Mouse (Mus musculus): Measurements from ENCODE around the gene Grm1. TPM values are rescaled to one million over a fixed set of nuclear protein-coding genes. Genes with fewer than 3 reads are reported as not detected.
A peak's percentile ranks its signal among the peaks of the same experiment; 100 is the strongest.

Grm1 gene
- polyA plus RNA-seq, 1 experiment from 2014 or later, result not detected

GRCm38 (mm10) chr10:10872142-10872541 is 210.0 kb downstream of the Grm1 start:
- Histone ChIP-seq H3K9me3 (ENCODE audit: control insufficient read depth, low read depth, low read length) (no peaks in the 10 kb centered on the region), H3K4me2 (replicated peaks; ENCODE audit: low read depth, low read length) (no peak overlapping the region), H3K4me3 (ENCODE audit: low read depth, low read length) (no peak overlapping the region), H3K27ac (ENCODE audit: low read length) (no peak overlapping the region), H3K27me3 (ENCODE audit: control insufficient read depth, insufficient read depth, low read length) (no peaks in the 10 kb centered on the region), H3K36me3 (ENCODE audit: control insufficient read depth, insufficient read depth, low read length) (no peaks in the 10 kb centered on the region), H3K9ac (replicated peaks; ENCODE audit: low read depth, low read length) (no peak overlapping the region), H3K4me1 (ENCODE audit: control insufficient read depth, insufficient read depth, low read length) (no peaks in the 10 kb centered on the region)
- WGBS, result 38% methylated on average over 3 of the region's 3 CpGs
- ATAC-seq (ENCODE audit: insufficient number of reproducible peaks, insufficient read depth, low FRiP score, low read depth), result no peak

DNA sequence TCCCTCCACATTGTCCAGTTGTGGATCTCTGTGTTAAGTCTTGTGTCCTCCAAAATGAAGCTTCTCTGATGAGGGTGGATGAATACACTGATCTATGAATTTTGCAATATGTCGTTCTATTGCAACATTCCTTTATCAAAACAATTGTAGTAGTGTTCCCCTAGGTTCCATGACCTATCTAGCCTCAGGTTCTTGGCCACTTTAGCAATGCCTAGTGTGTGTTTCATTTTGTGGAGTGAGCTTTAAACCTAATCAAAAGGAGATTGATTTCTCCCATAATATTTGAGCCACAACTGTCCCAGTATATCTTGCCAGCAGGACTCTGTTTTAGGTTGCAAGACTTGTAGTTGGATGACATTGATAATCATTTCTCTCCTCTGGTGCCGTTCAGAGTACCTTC is 211.9 kb downstream of the Grm1 start:
- Histone ChIP-seq H3K9me3 (ENCODE audit: control insufficient read depth, low read depth, low read length) (no peaks in the 10 kb centered on the region), H3K4me1 (ENCODE audit: control insufficient read depth, insufficient read depth, low read length) (no peaks in the 10 kb centered on the region), H3K36me3 (ENCODE audit: control insufficient read depth, insufficient read depth, low read length) (no peaks in the 10 kb centered on the region), H3K9ac (replicated peaks; ENCODE audit: low read depth, low read length) (no peak overlapping the region), H3K27me3 (ENCODE audit: control insufficient read depth, insufficient read depth, low read length) (no peaks in the 10 kb centered on the region), H3K4me3 (ENCODE audit: low read depth, low read length) (no peak overlapping the region), H3K4me2 (replicated peaks; ENCODE audit: low read depth, low read length) (no peak overlapping the region), H3K27ac (ENCODE audit: low read length) (no peak overlapping the region)
- no peak for ATAC-seq (ENCODE audit: insufficient number of reproducible peaks, insufficient read depth, low FRiP score, low read depth)
- WGBS, result 81% methylated on average over 2 of the region's 2 CpGs

GRCm38 (mm10) chr10:10866278-10866677 is 215.9 kb downstream of the Grm1 start:
- no peaks in the 10 kb centered on the region for H3K36me3 ChIP-seq (ENCODE audit: control insufficient read depth, insufficient read depth, low read length)
- H3K4me3 ChIP-seq (ENCODE audit: low read depth, low read length), result no peak overlapping the region
- no peak overlapping the region for H3K27ac ChIP-seq (ENCODE audit: low read length)
- no peaks in the 10 kb centered on the region for H3K27me3 ChIP-seq (ENCODE audit: control insufficient read depth, insufficient read depth, low read length)
- no peak for ATAC-seq (ENCODE audit: insufficient number of reproducible peaks, insufficient read depth, low FRiP score, low read depth)
- WGBS, result 81% methylated on average over 2 of the region's 2 CpGs
- no peaks in the 10 kb centered on the region for H3K9me3 ChIP-seq (ENCODE audit: control insufficient read depth, low read depth, low read length)
- H3K9ac ChIP-seq (replicated peaks; ENCODE audit: low read depth, low read length), result no peak overlapping the region
- H3K4me2 ChIP-seq (replicated peaks; ENCODE audit: low read depth, low read length), result no peak overlapping the region
- no peaks in the 10 kb centered on the region for H3K4me1 ChIP-seq (ENCODE audit: control insufficient read depth, insufficient read depth, low read length)

DNA sequence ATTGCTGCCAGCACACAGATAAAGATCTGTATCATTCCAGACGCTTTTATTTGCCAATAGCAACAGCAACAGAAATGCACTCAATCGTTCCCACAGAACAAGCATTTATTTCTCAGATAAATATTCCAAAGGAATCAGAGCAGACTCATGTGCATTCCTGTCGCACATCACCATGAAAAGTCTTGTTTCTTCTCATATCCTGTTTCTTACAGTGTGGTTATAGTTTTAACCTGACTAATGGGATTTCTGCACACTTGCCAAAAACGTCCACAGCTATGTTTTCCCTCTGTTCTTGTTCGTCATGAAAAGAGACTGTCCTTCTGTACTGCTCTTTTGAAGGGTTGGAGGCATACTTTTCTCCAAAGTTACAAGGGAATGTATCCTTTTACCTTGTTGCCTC is 217.4 kb downstream of the Grm1 start:
- no peaks in the 10 kb centered on the region for H3K9me3 ChIP-seq (ENCODE audit: control insufficient read depth, low read depth, low read length)
- 49% methylated on average over 5 of the region's 5 CpGs for WGBS
- H3K27me3 ChIP-seq (ENCODE audit: control insufficient read depth, insufficient read depth, low read length), result no peaks in the 10 kb centered on the region
- no peaks in the 10 kb centered on the region for H3K36me3 ChIP-seq (ENCODE audit: control insufficient read depth, insufficient read depth, low read length)
- no peaks in the 10 kb centered on the region for H3K4me1 ChIP-seq (ENCODE audit: control insufficient read depth, insufficient read depth, low read length)
- no peak for ATAC-seq (ENCODE audit: insufficient number of reproducible peaks, insufficient read depth, low FRiP score, low read depth)
- H3K4me2 ChIP-seq (replicated peaks; ENCODE audit: low read depth, low read length), result no peak overlapping the region
- no peak overlapping the region for H3K27ac ChIP-seq (ENCODE audit: low read length)
- H3K9ac ChIP-seq (replicated peaks; ENCODE audit: low read depth, low read length), result no peak overlapping the region
- no peak overlapping the region for H3K4me3 ChIP-seq (ENCODE audit: low read depth, low read length)

GRCm38 (mm10) chr10:10847376-10848286 is 234.5 kb downstream of the Grm1 start:
- Histone ChIP-seq H3K4me1 (ENCODE audit: control insufficient read depth, insufficient read depth, low read length) (no peaks in the 10 kb centered on the region), H3K4me3 (ENCODE audit: low read depth, low read length) (no peak overlapping the region), H3K9me3 (ENCODE audit: control insufficient read depth, low read depth, low read length) (no peaks in the 10 kb centered on the region), H3K9ac (replicated peaks; ENCODE audit: low read depth, low read length) (no peak overlapping the region), H3K27me3 (ENCODE audit: control insufficient read depth, insufficient read depth, low read length) (no peaks in the 10 kb centered on the region), H3K4me2 (replicated peaks; ENCODE audit: low read depth, low read length) (no peak overlapping the region), H3K36me3 (ENCODE audit: control insufficient read depth, insufficient read depth, low read length) (no peaks in the 10 kb centered on the region), H3K27ac (ENCODE audit: low read length) (no peak overlapping the region)
- 59% methylated on average over 7 of the region's 7 CpGs for WGBS
- no peak for ATAC-seq (ENCODE audit: insufficient number of reproducible peaks, insufficient read depth, low FRiP score, low read depth)

GRCm38 (mm10) chr10:10845059-10845685 is 237.0 kb downstream of the Grm1 start:
- Histone ChIP-seq H3K4me3 (ENCODE audit: low read depth, low read length) (no peak overlapping the region), H3K4me2 (replicated peaks; ENCODE audit: low read depth, low read length) (no peak overlapping the region), H3K27me3 (ENCODE audit: control insufficient read depth, insufficient read depth, low read length) (no peaks in the 10 kb centered on the region), H3K4me1 (ENCODE audit: control insufficient read depth, insufficient read depth, low read length) (no peaks in the 10 kb centered on the region), H3K9me3 (ENCODE audit: control insufficient read depth, low read depth, low read length) (no peaks in the 10 kb centered on the region), H3K36me3 (ENCODE audit: control insufficient read depth, insufficient read depth, low read length) (no peaks in the 10 kb centered on the region), H3K9ac (replicated peaks; ENCODE audit: low read depth, low read length) (no peak overlapping the region), H3K27ac (ENCODE audit: low read length) (no peak overlapping the region)
- peak; percentile 69 for ATAC-seq (ENCODE audit: insufficient number of reproducible peaks, insufficient read depth, low FRiP score, low read depth)
- 53% methylated on average over 5 of the region's 5 CpGs for WGBS

GRCm38 (mm10) chr10:10835406-10835805 is 246.8 kb downstream of the Grm1 start:
- no peak for ATAC-seq (ENCODE audit: insufficient number of reproducible peaks, insufficient read depth, low FRiP score, low read depth)
- H3K27me3 ChIP-seq (ENCODE audit: control insufficient read depth, insufficient read depth, low read length), result no peaks in the 10 kb centered on the region

GRCm38 (mm10) chr10:10834828-10835227 is 247.3 kb downstream of the Grm1 start:
- no peak overlapping the region for H3K9ac ChIP-seq (replicated peaks; ENCODE audit: low read depth, low read length)
- no peak overlapping the region for H3K27ac ChIP-seq (ENCODE audit: low read length)
- H3K9me3 ChIP-seq (ENCODE audit: control insufficient read depth, low read depth, low read length), result no peaks in the 10 kb centered on the region
- no peaks in the 10 kb centered on the region for H3K4me1 ChIP-seq (ENCODE audit: control insufficient read depth, insufficient read depth, low read length)
- no peaks in the 10 kb centered on the region for H3K27me3 ChIP-seq (ENCODE audit: control insufficient read depth, insufficient read depth, low read length)
- H3K4me2 ChIP-seq (replicated peaks; ENCODE audit: low read depth, low read length), result no peak overlapping the region
- H3K4me3 ChIP-seq (ENCODE audit: low read depth, low read length), result no peak overlapping the region
- 85% methylated on average over 3 of the region's 3 CpGs for WGBS
- no peaks in the 10 kb centered on the region for H3K36me3 ChIP-seq (ENCODE audit: control insufficient read depth, insufficient read depth, low read length)
- ATAC-seq (ENCODE audit: insufficient number of reproducible peaks, insufficient read depth, low FRiP score, low read depth), result no peak

More at GRCm38 (mm10) chr10:10835406-10835805, 246.8 kb downstream of the Grm1 start:
- no peak overlapping the region for H3K9ac ChIP-seq (replicated peaks; ENCODE audit: low read depth, low read length)
- H3K36me3 ChIP-seq (ENCODE audit: control insufficient read depth, insufficient read depth, low read length), result no peaks in the 10 kb centered on the region
- H3K27ac ChIP-seq (ENCODE audit: low read length), result no peak overlapping the region
- H3K4me1 ChIP-seq (ENCODE audit: control insufficient read depth, insufficient read depth, low read length), result no peaks in the 10 kb centered on the region
- H3K9me3 ChIP-seq (ENCODE audit: control insufficient read depth, low read depth, low read length), result no peaks in the 10 kb centered on the region
- H3K4me2 ChIP-seq (replicated peaks; ENCODE audit: low read depth, low read length), result no peak overlapping the region
- no peak overlapping the region for H3K4me3 ChIP-seq (ENCODE audit: low read depth, low read length)
